Mouse (Mus musculus) liver, embryonic 14.5 days (tissue): ENCODE measurements around the gene Gfy.

Source experiments
- CTCF ChIP-seq: IDR thresholded peaks from 2 replicates; pipeline ENCODE4 v1.5.1; 2016; ENCODE audit warnings: antibody characterized with exemption, low read depth, control low read depth
- EP300 ChIP-seq: IDR thresholded peaks from 2 replicates; pipeline ENCODE4 v1.6.1; 2016; ENCODE audit warnings: antibody characterized with exemption, low read depth

DNA sequence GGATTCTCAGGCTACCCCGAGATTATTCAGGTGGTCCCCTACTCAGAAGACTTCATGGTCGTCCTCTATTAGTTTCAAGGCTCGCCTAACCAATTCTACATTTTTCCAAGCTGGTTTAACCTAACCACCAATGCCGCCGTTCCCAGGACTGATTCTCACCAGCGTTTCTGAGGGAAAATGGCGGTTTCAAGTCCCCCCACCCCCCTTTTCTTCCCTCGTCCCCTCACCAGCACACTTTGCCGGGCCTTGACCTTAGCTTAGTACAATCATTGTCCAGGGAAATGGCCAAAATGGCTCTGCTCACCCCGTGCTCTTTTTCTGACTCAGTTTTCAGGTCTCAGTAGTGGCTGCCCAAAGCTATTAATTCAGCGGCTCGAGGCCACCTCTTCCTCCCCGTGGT lies 4.0 kb downstream of the Gfy start:
- TF ChIP-seq CTCF (no peak), EP300 (no peak)
